Mouse (Mus musculus): ENCODE results near the gene Cbfa2t2.

DNA sequence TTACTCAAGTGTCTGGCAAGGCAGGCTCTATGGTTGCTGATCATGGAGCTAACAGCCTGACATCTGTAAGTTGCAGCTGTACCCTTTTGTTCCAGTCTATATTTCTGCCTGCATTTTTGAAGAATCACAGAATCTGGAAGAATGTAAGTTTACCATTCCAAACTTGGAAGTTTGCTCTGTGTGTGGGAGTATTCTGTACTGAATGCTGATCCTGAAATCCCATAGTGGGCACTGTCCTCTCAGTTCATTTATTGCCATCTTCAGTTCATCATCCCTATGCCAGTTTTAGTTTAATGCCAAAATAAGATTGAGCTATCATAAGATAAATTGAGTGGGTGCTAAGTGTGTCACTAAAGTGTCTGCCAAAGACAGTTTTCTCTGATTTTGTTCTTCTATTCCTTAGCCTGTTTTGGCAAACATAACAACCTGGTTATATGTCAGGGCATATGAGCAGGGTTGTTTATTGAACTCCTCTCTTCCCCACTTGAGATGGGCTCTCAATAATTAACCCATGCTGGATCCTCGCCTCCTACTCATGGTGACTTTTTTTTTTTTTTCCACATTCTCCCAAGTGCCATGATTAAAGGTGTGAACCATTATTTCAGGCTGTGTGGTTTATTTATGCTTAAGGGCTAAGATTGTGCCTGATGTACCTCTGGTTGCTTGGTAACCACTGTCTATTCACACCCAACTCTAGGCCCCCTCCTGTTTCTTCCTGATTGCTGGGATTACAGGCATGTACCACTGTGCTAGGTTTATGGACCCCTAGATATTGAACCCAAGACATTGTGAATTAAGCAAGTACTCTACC is 38.2 kb downstream of the Cbfa2t2 start:
- TF ChIP-seq POLR2A (IDR thresholded peaks at IDR 0.05; ENCODE audit: low read depth, low read length) (no peak), CTCF (conservative IDR thresholded peaks at IDR 0.05; ENCODE audit: insufficient read depth, insufficient read length, low read depth, low read length) (no peak)
